Mouse (Mus musculus): ENCODE data around the gene Psph. TPM values are rescaled to one million over a fixed set of nuclear protein-coding genes. Genes with fewer than 3 reads are reported as not detected.

Gene Psph
- 10 to 100 TPM; 78.7 to 83.7 TPM for polyA plus RNA-seq (2017; shearing (Covaris generic))

GRCm38 (mm10) chr5:129786818-129787790 lies at the start of gene Psph:
Gene Psph, minus strand, starts transcription at chr5:129787449.

DNA sequence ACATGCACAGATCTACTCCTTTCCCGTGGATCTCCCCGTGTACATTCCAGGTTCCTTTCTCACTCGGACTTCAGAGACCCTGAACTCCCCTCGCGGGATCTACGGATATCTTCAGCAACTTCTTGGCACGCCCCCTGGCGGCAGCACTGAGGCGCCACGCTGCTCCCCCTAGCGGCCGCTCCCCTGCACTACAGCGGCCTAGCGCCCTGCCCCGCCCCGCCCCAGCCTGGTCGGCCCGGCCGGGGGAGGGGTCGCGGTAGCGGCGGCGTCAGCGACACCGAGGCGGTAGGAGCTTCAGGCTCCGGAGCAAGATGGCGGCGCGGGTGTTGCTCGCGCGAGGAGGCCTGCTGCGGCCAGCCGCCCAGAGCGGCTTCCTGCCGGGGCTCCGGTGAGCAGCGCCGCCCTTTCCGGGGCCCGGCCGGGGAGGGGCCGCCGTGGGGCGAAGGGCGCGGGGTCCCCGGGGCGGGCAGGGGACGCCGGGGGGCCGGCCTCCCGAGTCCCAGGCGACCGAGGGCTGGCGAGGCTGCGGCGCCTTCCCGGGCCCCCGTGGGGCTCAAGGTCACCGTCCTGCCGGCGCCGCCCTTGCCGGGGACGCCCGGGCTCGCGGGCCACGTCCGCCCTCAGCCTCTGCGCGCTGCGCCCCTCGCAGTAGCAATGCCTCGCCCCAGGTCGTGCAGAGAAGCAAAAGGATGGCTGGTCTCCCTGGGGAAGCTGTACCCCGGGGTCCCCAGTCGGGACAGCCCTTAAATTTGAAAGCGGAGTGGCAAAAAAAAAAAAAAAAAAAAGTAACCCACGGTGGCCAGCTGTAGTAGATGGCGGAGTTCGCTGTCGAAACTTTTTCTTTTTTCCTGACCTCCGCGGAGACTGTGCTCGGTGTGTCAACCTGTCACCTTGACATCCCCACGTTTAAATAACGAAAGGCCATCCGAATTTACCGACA lies 62.1 kb downstream of the Psph start, which contains the start of gene Nipsnap2:
Gene Nipsnap2 (plus strand): TSS at position 230 of the 940 bp plus-strand sequence.

Other genes starting within 250 kb of the Psph start
- gene Mmp17, start 203.3 kb downstream of the Psph start, polyA plus RNA-seq (2017; shearing (Covaris generic)) = 1 to 10 TPM in 1 of 2 experiments, under 1 TPM in 1; 0.08 to 1.1 TPM
- 1 to 10 TPM; 2.1 to 4.5 TPM for gene Zfp11, start 117.3 kb downstream of the Psph start, polyA plus RNA-seq (2017; shearing (Covaris generic))
- gene Sept14, start 78.9 kb downstream of the Psph start, polyA plus RNA-seq (2017; shearing (Covaris generic)) = under 1 TPM in 1 of 2 experiments, not detected in 1; 0.14 TPM
- gene Mrps17, start 72.0 kb downstream of the Psph start, polyA plus RNA-seq (2017; shearing (Covaris generic)) = 100 to 1,000 TPM; 102 to 133 TPM
- gene Nipsnap2, start 62.4 kb downstream of the Psph start, polyA plus RNA-seq (2017; shearing (Covaris generic)) = 10 to 100 TPM; 28.5 to 40.0 TPM
- gene Sumf2, start 59.5 kb upstream of the Psph start, polyA plus RNA-seq (2017; shearing (Covaris generic)) = 10 to 100 TPM; 16.9 to 17.5 TPM
- 100 to 1,000 TPM; 554 to 582 TPM for gene Chchd2, start 100.0 kb upstream of the Psph start, polyA plus RNA-seq (2017; shearing (Covaris generic))
- 1 to 10 TPM in 1 of 2 experiments, under 1 TPM in 1; 0.63 to 3.4 TPM for gene Zbed5, start 108.3 kb upstream of the Psph start, polyA plus RNA-seq (2017; shearing (Covaris generic))
- gene Phkg1, start 111.1 kb upstream of the Psph start, polyA plus RNA-seq (2017; shearing (Covaris generic)) = under 1 TPM; 0.16 to 0.22 TPM
- under 1 TPM; 0.29 to 0.47 TPM for gene Nupr1l, start 121.1 kb upstream of the Psph start, polyA plus RNA-seq (2017; shearing (Covaris generic))
- 10 to 100 TPM; 11.7 to 14.8 TPM for gene Vkorc1l1, start 154.5 kb upstream of the Psph start, polyA plus RNA-seq (2017; shearing (Covaris generic))
- gene Gusb, start 215.6 kb upstream of the Psph start, polyA plus RNA-seq (2017; shearing (Covaris generic)) = 10 to 100 TPM; 50.3 to 50.8 TPM
- gene Asl, start 241.8 kb upstream of the Psph start, polyA plus RNA-seq (2017; shearing (Covaris generic)) = 10 to 100 TPM; 70.2 to 74.9 TPM
- gene Crcp, start 241.8 kb upstream of the Psph start, polyA plus RNA-seq (2017; shearing (Covaris generic)) = 10 to 100 TPM; 41.4 to 45.8 TPM